Mouse (Mus musculus) CH12.LX (cell line): ENCODE results near the gene Ypel4.

ENCODE experiments used
- BHLHE40 ChIP-seq: IDR thresholded peaks from 2 replicates; pipeline ENCODE4 v1.6.1; 2011; ENCODE audit warnings: mild to moderate bottlenecking, low read depth, low read length, improper control_type of control experiment
- CHD2 ChIP-seq: IDR thresholded peaks from 2 replicates; pipeline ENCODE4 v1.6.1; 2011; ENCODE audit warnings: low read length, improper control_type of control experiment
- CTCF ChIP-seq, 2 experiments: IDR thresholded peaks in 1 of 2; conservative IDR thresholded peaks in 1 of 2; 2 replicates each; pipeline ENCODE4 v1.5.1; 2011 to 2012; ENCODE audit warnings: low read depth in 2 of 2, low read length in 2 of 2, improper control_type of control experiment in 1 of 2, inconsistent platforms in 1 of 2, mild to moderate bottlenecking in 1 of 2, moderate library complexity in 1 of 2
- EP300 ChIP-seq: IDR thresholded peaks from 2 replicates; pipeline ENCODE4 v1.6.1; 2011; ENCODE audit warnings: low read length, improper control_type of control experiment
- ETS1 ChIP-seq: conservative IDR thresholded peaks from 2 replicates; pipeline ENCODE4 v1.6.1; 2012; ENCODE audit warnings: low read depth, mild to moderate bottlenecking, inconsistent platforms, low read length, improper control_type of control experiment, moderate library complexity
- MAFK ChIP-seq: IDR thresholded peaks from 2 replicates; pipeline ENCODE4 v1.6.1; 2011; ENCODE audit warnings: low read length, improper control_type of control experiment; ENCODE audit not compliant: insufficient replicate concordance
- MXI1 ChIP-seq: IDR thresholded peaks from 2 replicates; pipeline ENCODE4 v1.6.1; 2011; ENCODE audit warnings: mild to moderate bottlenecking, low read depth, low read length, improper control_type of control experiment
- PAX5 ChIP-seq: IDR thresholded peaks from 2 replicates; pipeline ENCODE4 v1.6.1; 2012; ENCODE audit warnings: low read length, inconsistent platforms, mixed read lengths
- POLR2A ChIP-seq: IDR thresholded peaks from 2 replicates; pipeline ENCODE4 v1.6.1; 2011; ENCODE audit warnings: low read depth, mild to moderate bottlenecking, improper control_type of control experiment, low read length
- SIN3A ChIP-seq: IDR thresholded peaks from 2 replicates; pipeline ENCODE4 v1.6.1; 2012; ENCODE audit warnings: low read length, improper control_type of control experiment, inconsistent platforms
- UBTF ChIP-seq: IDR thresholded peaks from 2 replicates; pipeline ENCODE4 v1.6.1; 2012; ENCODE audit warnings: low read depth, mild to moderate bottlenecking, inconsistent platforms, low read length, improper control_type of control experiment, moderate library complexity
- USF1 ChIP-seq: IDR thresholded peaks from 2 replicates; pipeline ENCODE4 v1.6.1; 2014; ENCODE audit warnings: low read depth, mild to moderate bottlenecking, inconsistent platforms, low read length, improper control_type of control experiment
- ZNF384 ChIP-seq: IDR thresholded peaks from 2 replicates; pipeline ENCODE4 v1.6.1; 2012; ENCODE audit warnings: low read depth, low read length, improper control_type of control experiment, inconsistent platforms

DNA sequence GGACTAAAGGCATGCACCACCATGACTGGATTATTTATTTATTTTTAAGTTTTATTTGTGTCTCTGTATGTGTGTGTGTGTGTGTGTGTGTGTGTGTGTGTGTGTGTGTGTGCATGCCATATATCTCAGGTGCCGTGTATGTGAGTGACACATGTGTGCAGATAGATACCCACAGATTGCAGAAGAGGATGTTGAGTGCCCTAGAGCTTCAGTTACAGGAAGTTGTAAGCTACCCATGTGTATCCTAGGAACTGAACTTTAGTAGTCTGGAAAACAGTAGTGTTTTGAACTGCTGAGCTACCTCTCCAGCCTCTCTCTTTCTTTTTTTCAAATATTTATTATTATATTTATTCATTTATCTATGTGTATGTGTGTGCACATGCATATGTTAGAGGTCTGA, 49.5 kb downstream of the Ypel4 start:
- TF ChIP-seq CTCF (conservative IDR thresholded peaks at IDR 0.05 in 1 of 2, IDR thresholded peaks at IDR 0.05 in 1 of 2; ENCODE audit: low read depth in 2 of 2, low read length in 2 of 2), result no peak
- no peak for TF ChIP-seq POLR2A
- TF ChIP-seq SIN3A, result no peak
- TF ChIP-seq MAFK, result no peak
- TF ChIP-seq USF1, result no peak
- no peak for TF ChIP-seq MXI1
- TF ChIP-seq UBTF, result no peak
- TF ChIP-seq EP300, result no peak
- TF ChIP-seq CHD2, result no peak
- no peak for TF ChIP-seq PAX5
- TF ChIP-seq ZNF384, result no peak
- no peak for TF ChIP-seq ETS1
- TF ChIP-seq BHLHE40, result no peak
